Mouse (Mus musculus) embryonic facial prominence, embryonic 10.5 days (tissue): Measurements from ENCODE around the gene Ccdc157. TPM values are rescaled to one million over a fixed set of nuclear protein-coding genes. Genes with fewer than 3 reads are reported as not detected.
"Not testable (repeated sequence)": the region's sequence is repeated elsewhere in the genome, so short reads cannot be mapped to it uniquely, and the experiment has no call there.

Experiments
- DNase-seq: peaks from one replicate; pipeline ENCODE4 v3.0.0-alpha.2; 2017; ENCODE audit warnings: low spot score
- H3K27ac ChIP-seq: fragments of 300-500 bp; sonication (generic); replicated peaks from 2 replicates; pipeline ENCODE4 v1.5.1; 2016; ENCODE audit warnings: mild to moderate bottlenecking
- H3K27me3 ChIP-seq: fragments of 300-500 bp; sonication (generic); replicated peaks from 2 replicates; pipeline ENCODE4 v1.6.1; 2016; ENCODE audit warnings: low read depth, mild to moderate bottlenecking; ENCODE audit not compliant: poor library complexity, severe bottlenecking
- H3K36me3 ChIP-seq: fragments of 300-500 bp; sonication (generic); replicated peaks from 2 replicates; pipeline ENCODE4 v1.6.1; 2016; ENCODE audit warnings: mild to moderate bottlenecking, moderate library complexity
- H3K4me1 ChIP-seq: fragments of 300-500 bp; sonication (generic); 2 replicates; pipeline ENCODE4 v1.6.1; 2016
- H3K4me3 ChIP-seq: fragments of 300-500 bp; sonication (generic); 2 replicates; pipeline ENCODE4 v1.5.1; 2016; ENCODE audit warnings: mild to moderate bottlenecking, moderate library complexity
- H3K9me3 ChIP-seq: fragments of 300-500 bp; sonication (generic); 2 replicates; pipeline ENCODE4 v1.6.1; 2016; ENCODE audit warnings: mild to moderate bottlenecking
- WGBS: fragments of 180-500 bp; shearing (Covaris S2); methylation state at CpG from one replicate; pipeline ENCODE4 v1.1.7; 2016; 5-methylcytosine and 5-hydroxymethylcytosine counted together
- polyA plus RNA-seq: library from polyadenylated mRNA; unstranded; fragments of >200 nt; fragmentation: Nextera tagmentation; extraction: Ambion mirVana; gene quantifications from 2 replicates; pipeline ENCODE4 v1.2.1, GENCODE M21; 2016

The Ccdc157 gene
- polyA plus RNA-seq, 1 experiment from 2014 or later, result 8.0 TPM

DNA sequence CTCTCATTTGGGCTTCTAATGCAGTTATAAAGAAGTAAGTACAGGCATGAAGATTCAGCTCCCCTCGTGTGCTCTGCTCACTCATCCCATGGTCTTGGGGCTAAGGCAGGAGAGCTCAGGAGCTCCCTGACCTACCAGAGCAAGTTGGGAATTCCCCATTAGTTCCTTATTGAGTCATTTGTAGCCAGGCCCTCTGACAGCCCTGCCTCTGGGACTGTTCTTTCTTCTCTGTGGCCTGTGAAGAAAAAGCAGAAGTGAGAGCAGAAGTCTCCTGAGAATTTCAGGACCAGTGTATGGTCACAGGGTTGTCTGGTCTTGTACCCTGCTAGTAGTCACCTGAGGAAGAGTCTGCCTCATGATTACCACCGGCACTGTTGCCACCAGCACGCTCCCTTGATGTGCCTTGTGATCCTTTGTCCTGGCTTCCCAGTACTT lies 35.5 kb upstream of the Ccdc157 start:
- Histone ChIP-seq H3K27ac (no peak overlapping the region), H3K4me1 (peaks cover 48% of the 10 kb centered on the region), H3K9me3 (no peaks in the 10 kb centered on the region), H3K36me3 (no peaks in the 10 kb centered on the region), H3K27me3 (no peaks in the 10 kb centered on the region), H3K4me3 (no peak overlapping the region)
- 84% methylated on average over 3 of the region's 3 CpGs for WGBS
- no peak for DNase-seq

DNA sequence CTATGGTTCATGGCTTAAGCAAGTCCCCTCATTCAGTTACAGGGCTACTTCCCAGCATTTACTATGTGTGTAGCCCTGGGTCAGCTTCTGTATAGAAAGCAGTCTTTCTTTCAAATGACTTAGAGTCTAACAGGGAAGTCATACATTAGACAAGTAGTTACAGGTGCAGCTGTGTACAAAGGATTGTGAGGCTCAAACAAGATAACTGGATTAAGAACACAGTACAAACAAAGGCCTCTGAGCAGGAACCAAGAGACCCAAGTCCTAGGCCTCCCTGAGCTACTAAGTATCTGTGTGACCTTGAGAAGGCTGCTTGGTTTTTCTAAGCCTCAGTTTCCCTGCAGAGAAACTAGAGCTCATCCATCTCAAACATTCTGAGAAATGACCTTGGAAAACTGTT lies 33.3 kb upstream of the Ccdc157 start:
- H3K27ac ChIP-seq, result no peak overlapping the region
- H3K4me1 ChIP-seq, result peaks cover 56% of the 10 kb centered on the region
- H3K9me3 ChIP-seq, result no peaks in the 10 kb centered on the region
- no peaks in the 10 kb centered on the region for H3K27me3 ChIP-seq
- no peak overlapping the region for H3K4me3 ChIP-seq
- H3K36me3 ChIP-seq, result no peaks in the 10 kb centered on the region
- no peak for DNase-seq

DNA sequence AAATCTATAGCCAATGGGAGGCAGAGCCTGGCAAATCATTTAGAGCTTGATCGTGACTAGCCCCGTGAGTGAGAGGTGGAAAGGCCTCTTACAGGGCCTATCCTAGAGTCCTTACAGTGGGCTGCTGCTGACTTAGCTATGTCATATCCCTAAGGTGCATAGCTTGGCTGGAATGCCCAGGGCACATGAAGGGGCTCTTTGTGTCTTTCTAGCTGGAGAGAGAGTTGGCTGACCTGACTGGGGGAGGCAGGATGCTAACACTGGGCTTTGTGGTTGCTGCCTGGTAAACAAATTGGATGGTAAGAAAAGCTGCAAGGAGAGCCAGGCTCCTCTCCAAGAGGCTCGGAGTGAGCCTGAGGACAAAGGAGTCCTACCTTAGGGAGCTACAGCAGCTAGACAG lies 32.7 kb upstream of the Ccdc157 start:
- Histone ChIP-seq H3K27ac (no peak overlapping the region), H3K9me3 (no peaks in the 10 kb centered on the region), H3K36me3 (no peaks in the 10 kb centered on the region), H3K4me1 (peaks cover 59% of the 10 kb centered on the region), H3K27me3 (peaks cover 2% of the 10 kb centered on the region; the same call in 1 of the 2 replicates), H3K4me3 (no peak overlapping the region)
- 70% methylated on average over 3 of the region's 3 CpGs for WGBS
- DNase-seq, result no peak

DNA sequence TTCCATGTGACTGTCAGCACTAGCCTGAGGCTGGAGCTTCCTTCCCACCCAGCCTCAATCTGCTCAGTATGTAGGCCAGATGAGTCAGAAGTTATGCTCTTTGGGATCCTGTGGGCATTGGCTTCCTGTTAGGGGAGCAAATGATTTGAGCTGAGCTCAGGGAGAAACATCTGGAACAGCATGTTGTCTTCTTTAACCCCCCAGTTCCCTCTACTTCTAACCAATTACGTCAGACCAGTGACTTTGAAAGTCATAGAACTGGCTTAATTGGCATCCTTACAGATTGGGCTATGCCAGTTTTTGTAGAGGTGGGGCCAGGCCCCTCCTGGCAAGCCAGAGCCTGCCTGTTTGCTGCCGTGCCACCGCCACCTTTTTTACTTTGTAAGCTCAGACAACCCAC lies 30.6 kb upstream of the Ccdc157 start:
- no peak for DNase-seq
- 76% methylated on average over 3 of the region's 3 CpGs for WGBS
- peaks cover 9% of the 10 kb centered on the region; the same call in 1 of the 2 replicates for H3K27me3 ChIP-seq
- no peak overlapping the region for H3K4me3 ChIP-seq
- no peaks in the 10 kb centered on the region for H3K36me3 ChIP-seq
- no peaks in the 10 kb centered on the region for H3K9me3 ChIP-seq
- H3K27ac ChIP-seq, result no peak overlapping the region
- H3K4me1 ChIP-seq, result peaks cover 46% of the 10 kb centered on the region

DNA sequence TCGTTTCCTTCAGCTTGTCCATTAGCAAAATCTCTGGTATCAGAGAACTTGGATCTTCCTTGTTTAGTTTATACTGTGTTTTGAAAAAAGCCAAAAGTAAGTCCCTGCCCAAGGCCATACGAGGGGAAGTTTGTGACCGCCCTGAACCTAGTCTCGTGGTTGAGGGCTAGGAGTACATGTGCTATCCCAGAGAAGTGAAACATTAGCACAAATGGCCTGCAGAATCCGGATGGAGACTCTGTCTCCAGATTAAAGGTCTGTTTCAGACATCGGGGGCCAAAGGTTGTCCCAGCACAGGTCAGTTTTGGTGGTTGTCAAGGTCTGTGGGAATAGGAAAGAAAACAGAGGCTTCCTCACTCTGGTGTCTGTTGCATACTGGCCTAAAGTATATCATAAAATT lies 29.1 kb upstream of the Ccdc157 start:
- DNase-seq, result no peak
- WGBS, result 89% methylated on average over 6 of the region's 6 CpGs

DNA sequence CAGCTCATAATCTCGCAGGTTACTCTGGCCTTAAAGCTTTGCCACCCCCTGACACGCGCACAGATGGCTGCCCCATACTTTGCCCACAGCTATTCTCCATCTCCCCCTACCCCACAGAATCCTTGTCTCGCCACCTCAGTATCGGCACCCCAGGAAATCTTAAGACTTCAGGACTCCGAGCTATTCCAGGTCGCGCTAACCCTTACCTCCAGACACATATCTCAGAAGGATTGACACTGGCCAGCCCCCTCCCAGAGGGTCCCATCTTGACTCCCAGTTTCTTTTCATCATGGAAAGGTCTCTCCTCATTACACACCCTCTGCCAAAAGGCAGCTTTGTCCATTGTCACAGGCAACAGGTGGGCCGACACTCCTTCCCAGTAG lies 27.2 kb upstream of the Ccdc157 start:
- peaks cover 17% of the 10 kb centered on the region for H3K36me3 ChIP-seq
- 19% methylated on average over 9 of the region's 9 CpGs for WGBS
- peaks cover 39% of the 10 kb centered on the region for H3K4me1 ChIP-seq
- DNase-seq, result no peak
- peaks cover 9% of the 10 kb centered on the region; the same call in 1 of the 2 replicates for H3K27me3 ChIP-seq
- no peaks in the 10 kb centered on the region for H3K9me3 ChIP-seq
- peak overlapping the region; percentile 88 for H3K27ac ChIP-seq
- peak overlapping the region; percentile 94 for H3K4me3 ChIP-seq

More for the DNA sequence above, 29.1 kb upstream of the Ccdc157 start:
- Histone ChIP-seq H3K27me3 (peaks cover 9% of the 10 kb centered on the region; the same call in 1 of the 2 replicates), H3K36me3 (0 out of 2 replicates have a peak, but pooled peaks cover under 1% of the 10 kb centered on the region), H3K9me3 (no peaks in the 10 kb centered on the region), H3K4me1 (peaks cover 46% of the 10 kb centered on the region), H3K27ac (no peak overlapping the region), H3K4me3 (no peak overlapping the region)

DNA sequence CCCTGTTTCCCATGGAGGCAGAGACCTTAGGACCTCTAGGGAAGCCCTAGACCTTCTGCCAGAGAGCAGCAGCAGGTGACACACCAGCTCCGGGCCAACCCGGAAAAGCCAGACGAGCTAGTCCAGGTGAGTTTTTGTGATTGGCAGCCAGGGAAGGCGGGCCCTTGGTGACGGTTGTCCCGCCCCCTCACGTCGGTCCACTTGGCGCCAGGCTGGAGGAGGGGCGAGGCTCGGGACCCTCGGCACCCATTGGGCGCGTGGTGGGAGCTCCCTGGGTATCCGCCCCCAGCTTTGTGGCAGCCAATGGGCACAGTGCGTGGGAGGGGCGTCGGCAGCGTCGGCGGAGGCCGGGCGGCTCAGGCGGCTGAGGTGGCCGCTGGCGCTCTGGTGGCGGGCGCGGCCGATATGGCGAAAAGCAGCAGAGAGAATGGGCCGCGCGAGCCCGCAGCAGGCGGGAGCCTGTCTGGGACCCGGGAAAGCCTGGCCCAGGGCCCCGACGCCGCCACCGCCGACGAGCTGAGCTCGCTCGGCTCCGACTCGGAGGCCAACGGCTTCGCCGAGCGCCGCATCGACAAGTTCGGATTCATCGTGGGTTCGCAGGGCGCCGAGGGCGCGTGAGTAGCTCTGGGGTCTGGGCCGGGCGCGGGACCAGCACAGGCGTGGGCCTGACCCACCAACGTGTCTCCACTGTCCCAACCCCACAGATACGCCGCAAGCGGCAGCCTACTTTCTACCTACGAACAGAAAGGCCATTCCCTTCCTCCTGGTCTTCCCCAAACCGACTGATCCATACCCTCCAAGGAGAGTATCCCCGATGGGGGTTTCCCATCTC lies 26.6 kb upstream of the Ccdc157 start, which contains the start of gene Tbc1d10a:
TSS of gene Tbc1d10a (plus strand) at position 304 of the 832 bp plus-strand sequence.
- Histone ChIP-seq H3K27me3 (peaks cover 9% of the 10 kb centered on the region; the same call in 1 of the 2 replicates), H3K4me3 (peak within 1 kb of the TSS; percentile 94), H3K4me1 (peaks cover 32% of the 10 kb centered on the region), H3K36me3 (peaks cover 23% of the 10 kb centered on the region), H3K9me3 (no peaks in the 10 kb centered on the region), H3K27ac (peak within 1 kb of the TSS; percentile 88)
- whole genome bisulfite sequencing, result under 1% methylated on average over 71 of the region's 71 CpGs
- peak; percentile 99 for DNase-seq

DNA sequence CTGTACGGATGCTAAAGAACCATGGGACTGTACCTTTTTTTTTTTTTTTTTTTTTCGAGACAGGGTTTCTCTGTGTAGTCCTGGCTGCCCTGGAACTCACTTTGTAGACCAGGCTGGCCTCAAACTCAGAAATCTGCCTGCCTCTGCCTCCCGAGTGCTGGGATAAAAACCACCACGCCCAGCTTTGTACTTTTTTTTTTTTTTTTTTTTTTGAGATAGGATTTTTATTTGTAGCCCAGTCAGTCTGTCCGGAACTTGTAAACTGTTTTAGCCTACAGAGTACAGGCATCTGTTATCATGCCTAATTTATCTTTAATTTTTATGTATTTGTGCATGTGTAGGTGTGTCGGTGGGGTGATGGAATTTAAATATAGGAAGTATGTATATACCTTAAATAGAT lies 25.4 kb upstream of the Ccdc157 start:
- H3K9me3 ChIP-seq, H3K27me3 ChIP-seq, H3K4me3 ChIP-seq, H3K27ac ChIP-seq, DNase-seq: not testable (repeated sequence)
- Histone ChIP-seq H3K4me1 (peaks cover 20% of the 10 kb centered on the region), H3K36me3 (peaks cover 36% of the 10 kb centered on the region)
- 91% methylated on average over 6 of the region's 6 CpGs for WGBS

DNA sequence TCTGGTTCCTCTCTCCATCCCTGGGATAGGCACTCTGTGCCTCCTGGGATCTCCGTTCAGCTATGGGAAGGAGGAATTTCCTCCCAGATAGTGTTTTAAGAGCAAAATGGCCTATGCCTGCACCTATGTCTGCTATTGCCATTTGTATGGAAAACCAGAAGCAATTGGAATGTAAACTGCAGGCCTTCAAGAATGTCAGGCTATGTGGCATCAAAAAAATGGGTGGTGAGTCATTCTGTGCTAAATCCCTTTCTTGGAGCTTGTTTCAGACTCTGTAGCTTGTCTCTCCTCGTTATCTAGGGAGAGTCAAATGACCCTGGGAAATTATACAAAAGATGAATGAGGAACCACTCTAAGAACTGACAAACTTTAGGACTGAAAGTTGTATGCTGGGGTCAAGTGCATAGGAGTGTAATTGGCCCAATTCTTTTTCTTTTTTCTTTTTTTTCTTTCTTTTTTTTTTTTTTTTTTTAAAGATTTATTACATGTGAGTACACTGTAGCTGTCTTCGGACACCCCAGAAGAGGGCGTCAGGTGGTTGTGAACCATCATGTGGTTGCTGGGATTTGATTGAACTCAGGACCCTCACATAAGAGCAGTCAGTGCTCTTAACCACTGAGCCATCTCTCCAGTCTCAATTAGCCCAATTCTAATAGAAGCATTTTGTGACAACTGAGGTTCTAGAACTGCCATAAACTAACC lies 24.3 kb upstream of the Ccdc157 start:
- H3K27ac ChIP-seq, result no peak overlapping the region
- no peaks in the 10 kb centered on the region for H3K9me3 ChIP-seq
- peaks cover 14% of the 10 kb centered on the region for H3K4me1 ChIP-seq
- H3K4me3 ChIP-seq, result no peak overlapping the region
- WGBS, result 82% methylated on average over 4 of the region's 4 CpGs
- H3K27me3 ChIP-seq, result peaks cover 9% of the 10 kb centered on the region; the same call in 1 of the 2 replicates
- H3K36me3 ChIP-seq, result peaks cover 46% of the 10 kb centered on the region
- no peak for DNase-seq

DNA sequence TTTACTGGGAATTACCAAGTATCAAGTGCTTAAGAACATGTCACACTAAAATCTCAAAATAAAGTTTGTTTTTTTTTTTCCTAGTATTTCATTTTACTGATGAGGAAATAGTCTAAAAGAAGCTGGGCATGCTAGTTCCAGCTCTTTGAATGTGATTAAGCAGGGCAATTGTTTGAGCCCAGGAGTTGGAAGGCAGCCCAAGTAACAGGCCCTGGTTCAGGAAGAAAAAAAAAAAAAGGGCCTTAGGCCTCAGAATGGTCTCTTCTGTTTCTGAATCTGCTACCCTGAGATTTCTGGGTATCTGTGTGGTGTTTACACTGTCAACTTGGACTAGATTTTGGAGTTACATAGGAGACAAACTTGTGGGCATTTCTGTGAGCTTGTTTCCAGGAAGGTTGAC lies 23.4 kb upstream of the Ccdc157 start:
- no peak for DNase-seq
- Histone ChIP-seq H3K27me3 (peaks cover 9% of the 10 kb centered on the region; the same call in 1 of the 2 replicates), H3K36me3 (peaks cover 55% of the 10 kb centered on the region), H3K4me3 (no peak overlapping the region), H3K4me1 (peaks cover 14% of the 10 kb centered on the region), H3K9me3 (no peaks in the 10 kb centered on the region), H3K27ac (no peak overlapping the region)

DNA sequence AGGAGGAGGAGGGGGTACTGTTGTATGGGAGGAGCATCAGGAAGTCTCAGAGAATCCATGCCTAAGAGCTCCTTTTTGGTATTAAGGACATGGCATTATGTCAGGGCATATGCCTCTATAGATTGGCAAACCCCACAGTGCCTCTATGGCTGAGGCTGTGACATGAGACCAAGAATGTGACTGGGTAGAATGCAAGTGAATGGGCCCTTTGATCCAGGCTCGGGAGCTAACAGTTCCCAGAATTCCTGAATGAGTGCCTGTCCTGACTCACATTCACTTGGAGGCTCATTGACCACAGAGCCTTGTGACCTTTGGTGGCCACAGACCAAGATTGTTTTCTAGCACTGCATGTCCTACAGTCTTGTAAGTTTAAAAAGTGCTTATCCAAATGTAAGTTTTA lies 22.0 kb upstream of the Ccdc157 start:
- peaks cover 70% of the 10 kb centered on the region for H3K36me3 ChIP-seq
- no peak overlapping the region for H3K27ac ChIP-seq
- no peaks in the 10 kb centered on the region for H3K9me3 ChIP-seq
- DNase-seq, result no peak
- no peaks in the 10 kb centered on the region for H3K27me3 ChIP-seq
- WGBS, result 21% methylated on average over 1 of the region's 1 CpGs
- H3K4me1 ChIP-seq, result peaks cover 2% of the 10 kb centered on the region
- H3K4me3 ChIP-seq, result no peak overlapping the region

DNA sequence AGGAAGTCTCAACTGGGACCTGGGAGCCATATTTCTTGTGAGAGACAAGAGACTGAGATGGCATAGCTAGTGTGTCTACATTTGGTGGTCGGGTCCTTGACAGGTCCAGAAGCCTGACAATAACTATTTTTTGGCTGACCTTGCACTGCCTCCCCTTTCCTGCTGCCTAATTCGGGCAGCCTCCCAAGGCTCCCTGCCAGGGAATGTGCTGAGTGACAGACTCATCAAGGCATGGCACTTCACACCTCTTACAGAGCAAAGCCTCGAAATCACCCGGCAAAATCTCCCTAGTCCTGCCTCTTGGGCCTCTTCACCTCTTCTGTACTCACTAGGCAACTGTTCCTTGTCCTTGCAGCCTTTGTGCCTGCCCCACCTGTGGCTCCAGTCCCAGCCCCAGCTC lies 17.6 kb upstream of the Ccdc157 start:
- H3K4me3 ChIP-seq, result no peak overlapping the region
- WGBS, result 91% methylated on average over 4 of the region's 4 CpGs
- no peaks in the 10 kb centered on the region for H3K27me3 ChIP-seq
- peaks cover 100% of the 10 kb centered on the region for H3K36me3 ChIP-seq
- H3K9me3 ChIP-seq, result no peaks in the 10 kb centered on the region
- H3K27ac ChIP-seq, result no peak overlapping the region
- no peak for DNase-seq
- H3K4me1 ChIP-seq, result no peaks in the 10 kb centered on the region

DNA sequence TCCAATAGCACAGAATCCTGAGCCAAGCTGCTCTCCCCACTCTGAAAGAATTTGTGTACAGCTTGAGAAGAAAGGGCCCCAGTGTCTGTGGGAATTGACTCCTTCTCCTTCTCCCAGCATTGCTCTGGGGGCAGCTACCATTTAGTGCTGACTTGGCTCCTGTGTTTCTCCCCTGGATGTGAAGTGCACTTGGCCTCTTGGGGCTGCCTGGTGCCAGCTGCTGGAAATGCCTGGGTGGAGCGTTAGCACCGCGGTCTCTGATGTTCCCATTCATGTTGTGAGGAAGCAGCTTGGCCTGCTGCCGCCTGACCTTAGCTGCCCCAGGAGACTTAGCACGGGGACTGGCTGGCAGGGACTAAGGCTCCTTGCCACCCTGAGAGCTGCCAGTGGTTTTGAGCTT lies 14.5 kb upstream of the Ccdc157 start:
- peaks cover 100% of the 10 kb centered on the region for H3K36me3 ChIP-seq

More for the DNA sequence above, 14.5 kb upstream of the Ccdc157 start:
- Histone ChIP-seq H3K27ac (no peak overlapping the region), H3K4me1 (no peaks in the 10 kb centered on the region), H3K27me3 (no peaks in the 10 kb centered on the region), H3K9me3 (no peaks in the 10 kb centered on the region), H3K4me3 (no peak overlapping the region)
- WGBS, result 96% methylated on average over 5 of the region's 5 CpGs
- DNase-seq, result no peak
